Mouse (Mus musculus): ENCODE results near the gene Baiap2. TPM values are rescaled to one million over a fixed set of nuclear protein-coding genes. Genes with fewer than 3 reads are reported as not detected.
A peak's percentile ranks its signal among the peaks of the same experiment; 100 is the strongest.

Baiap2 gene
- polyA plus RNA-seq, 1 experiment from 2014 or later: 12.0 TPM

DNA sequence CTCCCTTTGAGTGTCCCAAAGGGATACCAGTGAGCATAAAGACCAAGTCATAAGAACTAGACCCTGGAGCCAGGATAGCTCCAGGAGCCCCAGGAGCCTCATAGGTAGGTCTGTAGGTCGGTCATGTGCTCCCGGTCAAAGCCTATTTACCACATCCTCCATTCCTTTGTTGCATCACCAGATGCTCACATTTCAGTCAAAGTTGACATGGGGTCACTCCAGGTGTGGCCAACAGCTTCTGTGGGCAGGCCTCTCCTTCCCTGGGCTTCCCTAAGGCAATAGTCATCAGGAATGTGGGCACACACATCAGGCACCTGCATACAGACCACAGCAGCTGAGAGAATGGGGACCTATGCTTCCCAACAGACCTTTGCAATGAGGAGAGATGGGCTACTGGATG, 25.3 kb downstream of the Baiap2 start:
- H3K36me3 ChIP-seq: no peaks in the 10 kb centered on the region
- H3K27ac ChIP-seq: no peak overlapping the region
- no peaks in the 10 kb centered on the region for H3K4me1 ChIP-seq (replicated peaks)
- no peak overlapping the region for H3K4me2 ChIP-seq (replicated peaks)
- H3K4me3 ChIP-seq (replicated peaks): no peak overlapping the region
- no peaks in the 10 kb centered on the region for H3K27me3 ChIP-seq (replicated peaks)
- no peak overlapping the region for H3K9ac ChIP-seq
- WGBS: 92% methylated on average over 2 of the region's 2 CpGs
- H3K9me3 ChIP-seq: no peaks in the 10 kb centered on the region
- no peak for ATAC-seq

DNA sequence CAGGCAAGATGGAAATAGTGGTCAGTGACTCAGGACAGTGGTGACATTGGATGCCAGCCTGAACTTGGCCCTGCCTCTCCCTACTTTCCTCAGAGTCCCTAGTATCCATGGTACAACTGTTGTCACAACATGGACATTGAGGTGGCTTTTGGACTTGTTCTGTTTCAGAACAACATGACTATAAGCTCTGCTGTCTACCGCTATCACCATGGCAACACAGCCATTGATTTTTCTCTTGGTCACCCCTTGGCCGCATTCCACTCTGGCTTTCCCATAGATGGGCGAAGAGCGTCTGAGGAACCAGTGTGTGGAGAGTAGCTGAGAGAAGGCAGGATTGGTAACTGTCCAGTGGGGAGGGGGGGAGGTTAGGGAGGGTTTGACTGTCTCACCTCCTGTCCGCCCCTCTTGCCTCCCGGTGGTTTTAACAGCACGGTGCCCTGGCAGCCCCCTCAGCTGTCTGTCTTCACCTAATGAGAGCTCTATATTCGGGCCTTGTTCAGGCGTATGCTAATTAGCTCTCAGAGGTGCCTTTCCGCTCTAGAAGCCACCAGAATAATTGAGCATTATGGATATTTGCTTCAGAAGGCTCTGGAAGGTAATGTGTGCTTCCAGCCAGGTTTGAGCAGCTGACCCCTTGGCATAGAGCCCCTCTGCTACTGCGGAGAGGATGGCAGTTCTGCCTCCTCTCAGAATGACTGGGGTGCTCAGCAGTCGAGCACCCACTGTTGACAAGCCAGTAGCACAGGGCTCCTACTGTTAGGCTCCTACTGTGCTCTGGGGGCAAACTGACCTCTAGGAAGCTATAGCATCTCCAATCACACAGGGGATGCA, 27.7 kb downstream of the Baiap2 start:
- no peaks in the 10 kb centered on the region for H3K27me3 ChIP-seq (replicated peaks)
- H3K4me1 ChIP-seq (replicated peaks): no peaks in the 10 kb centered on the region
- H3K27ac ChIP-seq: no peak overlapping the region
- no peak for ATAC-seq
- H3K9me3 ChIP-seq: no peaks in the 10 kb centered on the region
- H3K4me3 ChIP-seq (replicated peaks): no peak overlapping the region
- WGBS: 67% methylated on average over 12 of the region's 12 CpGs
- no peak overlapping the region for H3K4me2 ChIP-seq (replicated peaks)
- no peak overlapping the region for H3K9ac ChIP-seq
- peaks cover 2% of the 10 kb centered on the region; the same call in 1 of the 2 replicates for H3K36me3 ChIP-seq

DNA sequence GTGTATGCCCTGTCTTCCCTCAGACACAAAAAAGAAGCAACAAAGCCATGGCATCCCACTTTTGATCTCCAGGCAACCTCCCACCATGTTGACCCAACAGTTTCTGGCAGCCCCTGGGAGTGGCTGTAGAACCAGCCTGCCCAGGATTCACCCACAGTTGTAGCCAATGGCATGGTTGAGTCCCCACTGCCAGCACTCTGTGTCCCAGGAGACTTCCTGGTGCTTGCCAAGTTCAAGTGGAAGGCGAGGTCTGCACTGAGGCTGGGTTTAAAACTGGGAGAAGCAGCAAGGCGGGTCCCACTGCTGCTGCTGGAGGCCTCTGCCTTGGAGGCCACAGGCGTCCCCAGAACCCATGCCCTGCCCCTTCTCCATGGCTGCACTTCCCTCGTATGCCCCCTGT, 31.2 kb downstream of the Baiap2 start:
- Histone ChIP-seq H3K4me2 (replicated peaks) (no peak overlapping the region), H3K4me1 (replicated peaks) (no peaks in the 10 kb centered on the region; the same call in 1 of the 2 replicates), H3K9ac (no peak overlapping the region), H3K4me3 (replicated peaks) (no peak overlapping the region), H3K27me3 (replicated peaks) (no peaks in the 10 kb centered on the region), H3K36me3 (peaks cover 2% of the 10 kb centered on the region; the same call in 1 of the 2 replicates), H3K27ac (no peak overlapping the region), H3K9me3 (no peaks in the 10 kb centered on the region)
- WGBS: 82% methylated on average over 4 of the region's 4 CpGs
- no peak for ATAC-seq

DNA sequence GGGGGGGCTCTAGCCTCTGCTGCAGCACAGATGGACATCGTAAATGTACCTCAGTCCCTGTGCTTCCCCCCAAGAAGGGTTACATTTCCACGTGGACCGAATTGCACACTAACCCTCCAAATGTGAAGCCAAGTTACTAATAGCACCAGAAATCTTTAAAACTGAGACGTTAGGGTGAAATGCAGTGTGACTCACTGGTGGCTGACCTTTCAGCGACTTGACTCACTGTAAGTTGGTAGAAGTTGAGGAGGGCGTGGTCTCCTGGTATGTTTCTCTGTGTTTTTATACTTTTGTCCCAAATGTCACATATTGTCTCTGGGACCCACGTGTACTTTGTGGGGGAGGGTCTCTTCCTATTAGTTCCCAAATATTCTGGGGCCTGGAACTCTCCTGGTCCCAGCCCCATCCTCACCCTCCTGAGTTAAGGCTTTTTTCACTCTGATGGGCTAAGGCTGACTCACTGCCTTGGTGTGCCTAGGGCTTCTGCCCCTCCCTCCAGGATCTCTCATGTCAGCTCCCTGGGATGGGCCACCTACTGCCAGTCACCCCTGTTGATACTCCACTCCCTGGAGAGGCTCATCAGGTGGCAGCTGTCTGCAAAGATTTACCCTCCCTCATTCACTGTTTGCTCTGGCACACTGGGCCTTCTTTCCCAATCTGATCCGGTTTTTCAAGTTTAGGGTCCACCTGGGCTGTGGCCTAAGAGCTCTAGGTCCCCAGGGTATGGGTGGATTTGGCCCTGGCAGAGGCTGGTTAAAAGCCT, 33.4 kb downstream of the Baiap2 start:
- Histone ChIP-seq H3K4me3 (replicated peaks) (no peak overlapping the region), H3K4me2 (replicated peaks) (0 out of 2 replicates have a peak overlapping the region, but pooled peaks have one; percentile 17), H3K27ac (peak overlapping the region; percentile 52), H3K9ac (no peak overlapping the region), H3K36me3 (peaks cover 2% of the 10 kb centered on the region; the same call in 1 of the 2 replicates), H3K27me3 (replicated peaks) (no peaks in the 10 kb centered on the region), H3K9me3 (no peaks in the 10 kb centered on the region), H3K4me1 (replicated peaks) (peaks cover 7% of the 10 kb centered on the region; the same call in 1 of the 2 replicates)
- WGBS: 57% methylated on average over 8 of the region's 8 CpGs
- peak; percentile 86 for ATAC-seq

DNA sequence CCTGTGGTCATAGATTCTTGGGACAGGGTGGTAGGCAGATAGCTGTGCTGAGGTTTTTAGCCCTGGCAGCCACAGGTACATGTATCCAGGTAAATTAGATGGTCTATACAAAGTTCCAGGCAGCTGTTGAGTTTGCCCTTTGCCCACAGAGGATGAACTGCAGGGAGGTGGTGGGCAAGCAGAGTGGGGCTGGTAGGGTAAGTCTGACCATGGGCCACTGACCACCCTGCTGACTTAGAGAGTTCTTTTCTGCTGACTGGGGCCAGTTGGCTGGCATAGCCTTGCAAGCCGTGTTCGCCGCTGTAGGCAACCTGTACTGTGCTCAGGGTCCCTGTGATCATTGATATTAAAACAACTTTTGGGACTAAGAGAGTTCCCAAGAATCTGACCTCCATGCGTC, 36.1 kb downstream of the Baiap2 start:
- peaks cover 4% of the 10 kb centered on the region; the same call in 1 of the 2 replicates for H3K36me3 ChIP-seq
- no peaks in the 10 kb centered on the region for H3K9me3 ChIP-seq
- ATAC-seq: no peak
- no peak overlapping the region for H3K4me3 ChIP-seq (replicated peaks)
- no peaks in the 10 kb centered on the region for H3K27me3 ChIP-seq (replicated peaks)
- no peak overlapping the region for H3K4me2 ChIP-seq (replicated peaks)
- WGBS: 91% methylated on average over 4 of the region's 4 CpGs
- H3K27ac ChIP-seq: no peak overlapping the region
- no peak overlapping the region for H3K9ac ChIP-seq
- peaks cover 8% of the 10 kb centered on the region; the same call in 1 of the 2 replicates for H3K4me1 ChIP-seq (replicated peaks)

DNA sequence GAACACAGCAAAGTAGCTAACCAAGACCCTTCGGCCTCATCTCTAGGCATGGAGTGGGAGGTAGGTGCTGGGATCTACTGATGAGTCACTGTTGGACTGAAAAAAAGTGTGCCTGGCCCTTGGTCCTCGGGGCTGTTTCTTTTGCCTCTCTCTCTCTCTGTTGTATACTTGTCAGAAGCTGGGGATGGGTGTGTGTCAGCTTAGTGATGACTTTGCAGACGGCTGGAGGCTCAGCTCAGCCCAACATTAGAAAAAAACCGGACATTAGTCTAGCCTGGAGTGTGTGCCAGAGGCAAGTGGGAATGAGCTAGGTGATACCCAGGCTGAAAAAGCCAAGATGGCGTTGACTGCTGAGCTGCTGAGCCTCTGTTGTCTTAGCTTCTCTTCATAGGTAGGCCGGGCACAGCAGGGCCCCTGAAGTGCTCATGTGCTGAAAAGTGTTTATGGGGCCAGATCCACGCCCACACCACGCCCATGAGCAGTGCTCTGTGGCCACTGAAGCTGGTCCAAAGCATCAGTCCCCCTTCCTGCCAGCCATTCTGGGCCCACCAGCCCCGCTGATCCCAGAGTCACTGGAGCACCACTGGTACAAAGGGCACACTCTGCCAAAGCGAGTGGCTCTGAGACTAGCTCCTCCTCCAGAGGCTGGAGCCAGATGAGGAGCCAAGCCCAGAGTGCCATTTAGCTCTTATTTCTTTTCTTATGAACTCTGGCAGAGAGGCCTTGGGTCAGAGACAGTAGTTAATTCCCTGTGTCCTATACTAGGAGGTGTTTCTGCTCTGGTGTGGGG, 37.2 kb downstream of the Baiap2 start:
- no peak overlapping the region for H3K4me3 ChIP-seq (replicated peaks)
- H3K4me1 ChIP-seq (replicated peaks): peaks cover 8% of the 10 kb centered on the region; the same call in 1 of the 2 replicates
- peak overlapping the region; percentile 27; the same call in 1 of the 2 replicates for H3K27ac ChIP-seq
- H3K4me2 ChIP-seq (replicated peaks): no peak overlapping the region
- no peaks in the 10 kb centered on the region for H3K27me3 ChIP-seq (replicated peaks)
- no peaks in the 10 kb centered on the region for H3K9me3 ChIP-seq
- 61% methylated on average over 10 of the region's 10 CpGs for WGBS
- 0 out of 2 replicates have a peak, but pooled peaks cover 2% of the 10 kb centered on the region for H3K36me3 ChIP-seq
- H3K9ac ChIP-seq: no peak overlapping the region
- peak; percentile 37 for ATAC-seq

DNA sequence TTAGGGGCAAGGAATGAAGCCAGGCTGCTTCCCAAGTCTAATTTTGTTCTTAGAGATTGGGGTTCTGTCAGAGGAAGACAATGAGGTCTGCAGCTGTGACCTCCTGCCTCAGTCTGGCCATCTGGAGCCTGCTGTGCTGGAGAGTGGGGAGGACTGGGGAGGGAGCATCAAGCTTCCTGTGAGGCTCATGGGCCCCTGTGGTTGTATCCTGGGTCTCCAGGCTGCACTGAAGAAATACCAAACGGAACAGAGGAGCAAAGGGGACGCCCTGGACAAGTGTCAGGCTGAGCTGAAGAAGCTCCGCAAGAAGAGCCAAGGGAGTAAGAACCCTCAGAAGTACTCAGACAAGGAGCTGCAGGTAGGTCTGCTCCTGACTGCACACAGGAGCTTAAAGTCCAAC, 39.2 kb downstream of the Baiap2 start:
- Histone ChIP-seq H3K9ac (no peak overlapping the region), H3K36me3 (0 out of 2 replicates have a peak, but pooled peaks cover 2% of the 10 kb centered on the region), H3K27ac (no peak overlapping the region), H3K4me3 (replicated peaks) (no peak overlapping the region), H3K4me1 (replicated peaks) (peaks cover 8% of the 10 kb centered on the region; the same call in 1 of the 2 replicates), H3K27me3 (replicated peaks) (no peaks in the 10 kb centered on the region), H3K9me3 (no peaks in the 10 kb centered on the region), H3K4me2 (replicated peaks) (no peak overlapping the region)
- ATAC-seq: no peak
- WGBS: 75% methylated on average over 3 of the region's 3 CpGs

DNA sequence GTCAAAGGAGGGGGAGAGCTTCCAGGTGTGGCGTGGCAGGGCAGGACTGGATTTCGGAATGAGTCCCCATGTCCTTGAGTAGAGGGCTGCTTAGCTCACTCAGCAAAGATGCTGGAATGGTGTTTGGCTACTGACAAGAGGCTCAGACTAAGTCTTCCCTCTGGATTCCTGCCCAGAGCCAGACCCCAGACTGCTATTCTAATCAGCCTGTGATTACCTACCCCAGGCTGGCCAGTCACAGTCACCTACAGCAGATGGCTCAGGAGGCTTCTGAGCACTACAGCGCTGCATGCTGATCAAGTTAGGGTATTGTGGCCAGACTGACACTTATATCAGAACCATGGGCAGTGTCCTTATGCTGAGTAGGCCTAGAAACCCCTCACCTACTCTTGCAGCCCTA, 39.7 kb downstream of the Baiap2 start:
- Histone ChIP-seq H3K9me3 (no peaks in the 10 kb centered on the region), H3K36me3 (0 out of 2 replicates have a peak, but pooled peaks cover 2% of the 10 kb centered on the region), H3K27ac (no peak overlapping the region), H3K27me3 (replicated peaks) (no peaks in the 10 kb centered on the region), H3K9ac (no peak overlapping the region), H3K4me3 (replicated peaks) (no peak overlapping the region), H3K4me2 (replicated peaks) (no peak overlapping the region), H3K4me1 (replicated peaks) (peaks cover 8% of the 10 kb centered on the region; the same call in 1 of the 2 replicates)
- 81% methylated on average over 3 of the region's 3 CpGs for WGBS
- no peak for ATAC-seq

DNA sequence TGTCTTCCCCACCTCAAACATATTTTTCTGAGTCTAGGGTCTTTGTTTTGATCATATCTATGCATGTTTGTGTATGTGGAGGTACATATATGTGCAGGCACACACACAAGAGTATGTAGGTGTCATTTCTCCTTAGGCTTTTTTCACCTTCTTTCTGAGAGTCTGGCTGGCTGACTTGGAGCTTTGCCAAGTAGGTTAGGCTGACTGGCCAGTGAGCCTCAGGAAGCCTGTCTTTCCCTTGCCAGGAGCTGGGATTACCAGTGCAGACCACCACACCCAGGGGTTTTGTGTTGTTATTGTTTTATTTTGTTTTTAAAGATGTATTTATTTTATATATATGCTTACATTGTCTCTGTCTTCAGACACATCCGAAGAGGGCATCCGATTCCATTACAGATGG, 40.6 kb downstream of the Baiap2 start:
- Histone ChIP-seq H3K9me3 (no peaks in the 10 kb centered on the region), H3K27ac (no peak overlapping the region), H3K27me3 (replicated peaks) (no peaks in the 10 kb centered on the region), H3K36me3 (0 out of 2 replicates have a peak, but pooled peaks cover 2% of the 10 kb centered on the region), H3K4me2 (replicated peaks) (no peak overlapping the region), H3K9ac (no peak overlapping the region), H3K4me3 (replicated peaks) (no peak overlapping the region), H3K4me1 (replicated peaks) (peaks cover 8% of the 10 kb centered on the region; the same call in 1 of the 2 replicates)
- ATAC-seq: no peak
- 84% methylated on average over 2 of the region's 2 CpGs for WGBS

DNA sequence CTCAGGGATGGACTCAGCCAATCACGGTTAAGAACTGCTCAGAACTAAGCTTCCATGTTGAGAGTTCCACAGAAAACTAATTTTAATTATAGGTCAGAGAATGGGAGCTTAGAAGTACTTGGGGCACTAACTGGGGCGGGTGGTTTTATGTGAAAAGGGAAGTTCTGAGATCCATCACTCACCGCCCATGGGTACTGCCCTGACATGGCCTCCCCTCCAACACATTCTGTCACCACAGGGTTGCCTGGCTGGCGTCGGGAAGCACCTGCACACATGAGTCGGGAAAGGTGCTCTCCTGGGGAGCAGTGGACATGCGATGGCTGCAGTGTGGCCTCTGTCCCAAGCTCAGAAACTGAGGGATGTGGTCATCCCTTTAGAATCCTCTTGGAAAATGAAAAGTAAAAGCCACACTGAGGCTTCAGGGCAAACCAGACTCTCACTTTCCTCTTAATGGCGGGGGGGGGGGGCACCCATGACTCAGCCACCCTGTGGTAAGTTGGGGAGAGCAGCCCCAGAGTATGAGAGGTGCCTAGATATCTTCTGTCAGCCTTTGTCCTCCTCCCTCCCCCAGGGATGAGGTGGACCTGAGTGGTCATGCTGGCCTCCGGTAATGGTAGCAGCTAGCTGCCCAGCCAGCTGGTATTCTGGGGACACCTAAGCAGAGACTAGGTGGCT, 44.3 kb downstream of the Baiap2 start:
- Histone ChIP-seq H3K27me3 (replicated peaks) (no peaks in the 10 kb centered on the region), H3K9me3 (no peaks in the 10 kb centered on the region), H3K4me3 (replicated peaks) (no peak overlapping the region), H3K27ac (no peak overlapping the region), H3K4me2 (replicated peaks) (no peak overlapping the region), H3K9ac (no peak overlapping the region), H3K36me3 (0 out of 2 replicates have a peak, but pooled peaks cover 2% of the 10 kb centered on the region), H3K4me1 (replicated peaks) (peaks cover 24% of the 10 kb centered on the region)
- no peak for ATAC-seq
- 85% methylated on average over 9 of the region's 9 CpGs for WGBS

DNA sequence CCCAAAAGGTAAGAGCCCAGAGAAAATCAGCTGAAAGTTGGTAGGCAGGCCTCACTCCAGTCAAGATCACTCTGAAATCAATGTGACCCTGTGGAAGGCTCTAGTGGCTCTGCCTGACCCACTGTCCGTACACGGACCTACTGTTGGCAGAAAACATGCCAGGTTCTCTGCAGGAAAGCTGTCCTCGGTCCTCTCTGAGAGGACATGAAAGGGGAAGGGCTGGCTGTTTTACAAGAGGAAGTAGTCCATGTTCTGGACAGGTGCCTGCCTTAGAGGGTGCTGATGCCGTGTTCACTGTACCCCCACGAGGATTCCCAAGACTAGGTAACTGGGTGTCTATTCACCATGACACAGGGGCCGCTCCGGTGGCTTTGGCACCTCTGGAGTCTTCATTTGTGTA, 45.3 kb downstream of the Baiap2 start:
- H3K27me3 ChIP-seq (replicated peaks): no peaks in the 10 kb centered on the region
- no peak for ATAC-seq
- H3K4me3 ChIP-seq (replicated peaks): no peak overlapping the region
- H3K36me3 ChIP-seq: no peaks in the 10 kb centered on the region
- H3K27ac ChIP-seq: no peak overlapping the region
- no peak overlapping the region for H3K4me2 ChIP-seq (replicated peaks)
- H3K4me1 ChIP-seq (replicated peaks): peaks cover 24% of the 10 kb centered on the region
- no peaks in the 10 kb centered on the region for H3K9me3 ChIP-seq
- WGBS: 90% methylated on average over 7 of the region's 7 CpGs
- no peak overlapping the region for H3K9ac ChIP-seq
